Mouse (Mus musculus) MEL (cell line): ENCODE measurements around the gene Uchl3.

Source experiments
- CTCF ChIP-seq, 3 experiments: IDR thresholded peaks in 2 of 3; conservative IDR thresholded peaks in 1 of 3; 2 replicates each; pipeline ENCODE4 v1.5.1; 2011 to 2012; ENCODE audit warnings: low read length in 3 of 3, low read depth in 2 of 3, mild to moderate bottlenecking in 2 of 3, improper control_type of control experiment in 1 of 3, inconsistent platforms in 1 of 3, mixed read lengths in 1 of 3, moderate library complexity in 1 of 3; ENCODE audit not compliant: control insufficient read depth in 1 of 3, insufficient read depth in 1 of 3, poor library complexity in 1 of 3, severe bottlenecking in 1 of 3
- EP300 ChIP-seq, 2 experiments: IDR thresholded peaks; 2 replicates each; pipeline ENCODE4 v1.6.1; 2011; ENCODE audit warnings: improper control_type of control experiment in 2 of 2, low read length in 2 of 2, low read depth in 1 of 2, mild to moderate bottlenecking in 1 of 2
- GATA1 ChIP-seq: IDR thresholded peaks from 2 replicates; pipeline ENCODE4 v1.6.1; 2011; ENCODE audit warnings: low read depth, low read length, improper control_type of control experiment
- MAX ChIP-seq: IDR thresholded peaks from 2 replicates; pipeline ENCODE4 v1.6.1; 2011; ENCODE audit warnings: low read length, improper control_type of control experiment
- NELFE ChIP-seq: IDR thresholded peaks from 2 replicates; pipeline ENCODE4 v1.6.1; 2011; ENCODE audit warnings: low read depth, low read length, improper control_type of control experiment
- POLR2A ChIP-seq, 2 experiments: IDR thresholded peaks; 2 replicates each; pipeline ENCODE4 v1.6.1; 2011 to 2012; ENCODE audit warnings: low read length in 2 of 2, mild to moderate bottlenecking in 2 of 2, control low read depth in 1 of 2, improper control_type of control experiment in 1 of 2, low read depth in 1 of 2, moderate library complexity in 1 of 2; ENCODE audit not compliant: control insufficient read depth in 1 of 2, insufficient read depth in 1 of 2, poor library complexity in 1 of 2
- RCOR1 ChIP-seq: IDR thresholded peaks from 2 replicates; pipeline ENCODE4 v1.6.1; 2012; ENCODE audit warnings: low read depth, mild to moderate bottlenecking, inconsistent platforms, low read length, improper control_type of control experiment
- SIN3A ChIP-seq: IDR thresholded peaks from 2 replicates; pipeline ENCODE4 v1.6.1; 2012; ENCODE audit warnings: low read length, improper control_type of control experiment, inconsistent platforms
- TBP ChIP-seq: IDR thresholded peaks from 2 replicates; pipeline ENCODE4 v1.8.0; 2011; ENCODE audit warnings: low read depth, low read length, improper control_type of control experiment
- UBTF ChIP-seq: IDR thresholded peaks from 2 replicates; pipeline ENCODE4 v1.6.1; 2012; ENCODE audit warnings: low read depth, mild to moderate bottlenecking, inconsistent platforms, low read length, improper control_type of control experiment, moderate library complexity, borderline replicate concordance; ENCODE audit not compliant: insufficient read depth
- USF1 ChIP-seq: IDR thresholded peaks from 2 replicates; pipeline ENCODE4 v1.6.1; 2014; ENCODE audit warnings: low read depth, mild to moderate bottlenecking, inconsistent platforms, low read length, improper control_type of control experiment, moderate library complexity
- USF2 ChIP-seq, 2 experiments: IDR thresholded peaks; 2 replicates each; pipeline ENCODE4 v1.6.1; 2011 to 2012; ENCODE audit warnings: improper control_type of control experiment in 2 of 2, low read length in 2 of 2, borderline replicate concordance in 1 of 2, inconsistent platforms in 1 of 2, low read depth in 1 of 2, mild to moderate bottlenecking in 1 of 2; ENCODE audit not compliant: insufficient read depth in 1 of 2
- ZMIZ1 ChIP-seq: IDR thresholded peaks from 2 replicates; pipeline ENCODE4 v1.6.1; 2012; ENCODE audit warnings: low read depth, mild to moderate bottlenecking, inconsistent platforms, low read length, improper control_type of control experiment, moderate library complexity

GRCm38 (mm10) chr14:101635765-101636164, 18.0 kb upstream of the Uchl3 start:
- TF ChIP-seq RCOR1 (no peak), CTCF (IDR thresholded peaks at IDR 0.05 in 2 of 3, conservative IDR thresholded peaks at IDR 0.05 in 1 of 3; ENCODE audit: control insufficient read depth in 1 of 3, insufficient read depth in 1 of 3, low read depth in 2 of 3, low read length in 3 of 3, poor library complexity in 1 of 3, severe bottlenecking in 1 of 3) (peak in 1 of 3 experiments; percentile 6; a peak in 1 of 6 replicates), MAX (no peak), EP300 (IDR thresholded peaks at IDR 0.05; ENCODE audit: low read depth in 1 of 2, low read length in 2 of 2) (no peak), POLR2A (IDR thresholded peaks at IDR 0.05; ENCODE audit: control insufficient read depth in 1 of 2, insufficient read depth in 1 of 2, low read depth in 1 of 2, low read length in 2 of 2, poor library complexity in 1 of 2) (no peak), SIN3A (no peak), USF2 (IDR thresholded peaks at IDR 0.05; ENCODE audit: borderline replicate concordance in 1 of 2, insufficient read depth in 1 of 2, low read depth in 1 of 2, low read length in 2 of 2) (no peak), GATA1 (no peak), ZMIZ1 (no peak), NELFE (no peak), UBTF (no peak), TBP (no peak), USF1 (no peak)
